Mouse (Mus musculus) olfactory bulb, adult 2 months (tissue): ENCODE measurements around the gene Rbfox2.

Experiments
- CTCF ChIP-seq: fragments of 200-500 bp; IDR thresholded peaks from 2 replicates; pipeline ENCODE4 v1.5.1; 2012; ENCODE audit warnings: low read depth, mild to moderate bottlenecking, low read length, moderate library complexity; ENCODE audit not compliant: insufficient read depth
- POLR2A ChIP-seq: fragments of 200-500 bp; IDR thresholded peaks from 2 replicates; pipeline ENCODE4 v1.6.1; 2012; ENCODE audit warnings: mild to moderate bottlenecking, low read depth, low read length, moderate library complexity; ENCODE audit not compliant: insufficient read depth

DNA sequence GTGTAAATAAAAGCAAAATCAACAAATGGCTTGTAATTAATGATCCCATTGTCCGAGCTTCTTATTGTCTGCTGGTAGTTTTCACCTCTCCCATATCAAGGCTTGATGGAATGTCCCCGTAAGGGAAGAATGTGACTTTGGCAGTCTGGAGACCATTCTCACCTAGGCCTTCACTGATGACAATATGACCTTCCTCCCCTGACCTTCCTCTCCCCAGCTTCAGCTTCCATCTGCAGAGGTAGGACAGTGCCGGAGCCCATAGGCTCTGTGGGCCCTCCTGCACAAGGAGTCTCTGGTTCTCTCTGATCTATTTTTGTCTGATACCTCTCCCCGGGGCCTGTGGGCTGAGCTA, 47.7 kb upstream of the Rbfox2 start:
- TF ChIP-seq POLR2A: no peak
- no peak for TF ChIP-seq CTCF
